Mouse (Mus musculus): Measurements from ENCODE around the gene H2-Ob. TPM values are rescaled to one million over a fixed set of nuclear protein-coding genes. Genes with fewer than 3 reads are reported as not detected.
"Not testable (repeated sequence)": the region's sequence is repeated elsewhere in the genome, so short reads cannot be mapped to it uniquely, and the experiment has no call there.

The H2-Ob gene
- polyA plus RNA-seq, 1 experiment: 13.7 TPM

- TF ChIP-seq CTCF (IDR thresholded peaks at IDR 0.05; ENCODE audit: extremely low read depth, insufficient read length, insufficient replicate concordance, low read depth, low read length): no peak
- TF ChIP-seq POLR2A (IDR thresholded peaks at IDR 0.05; ENCODE audit: low read depth, low read length): no peak
Measured at GRCm38 (mm10) chr17:34225426-34225825, 13.3 kb upstream of the H2-Ob start.

GRCm38 (mm10) chr17:34225911-34226310 is 12.8 kb upstream of the H2-Ob start:
- not testable (repeated sequence) for H3K36me3 ChIP-seq (ENCODE audit: control insufficient read depth, insufficient read depth, low read length); H3K27ac ChIP-seq (ENCODE audit: insufficient read depth, low read depth, low read length); H3K4me1 ChIP-seq (ENCODE audit: control insufficient read depth, insufficient read depth, insufficient read length, low read length); H3K4me3 ChIP-seq (ENCODE audit: low read depth, low read length); H3K27me3 ChIP-seq (ENCODE audit: control insufficient read depth, insufficient read depth, low read length)
- 97% methylated on average over 17 of the region's 23 CpGs for WGBS

More at GRCm38 (mm10) chr17:34225426-34225825, 13.3 kb upstream of the H2-Ob start:
- no peak overlapping the region for H3K27ac ChIP-seq (ENCODE audit: insufficient read depth, low read depth, low read length)
- no peaks in the 10 kb centered on the region for H3K27me3 ChIP-seq (ENCODE audit: control insufficient read depth, insufficient read depth, low read length)
- H3K4me3 ChIP-seq (ENCODE audit: low read depth, low read length): no peak overlapping the region
- no peaks in the 10 kb centered on the region for H3K4me1 ChIP-seq (ENCODE audit: control insufficient read depth, insufficient read depth, insufficient read length, low read length)
- WGBS: 96% methylated on average over 8 of the region's 8 CpGs
- H3K36me3 ChIP-seq (ENCODE audit: control insufficient read depth, insufficient read depth, low read length): no peaks in the 10 kb centered on the region

GRCm38 (mm10) chr17:34230971-34231370 is 7.7 kb upstream of the H2-Ob start:
- WGBS: 93% methylated on average over 9 of the region's 9 CpGs
- not testable (repeated sequence) for H3K4me3 ChIP-seq (ENCODE audit: low read depth, low read length); H3K27me3 ChIP-seq (ENCODE audit: control insufficient read depth, insufficient read depth, low read length)

GRCm38 (mm10) chr17:34232021-34232420 is 6.7 kb upstream of the H2-Ob start:
- not testable (repeated sequence) for H3K27me3 ChIP-seq (ENCODE audit: control insufficient read depth, insufficient read depth, low read length); H3K4me1 ChIP-seq (ENCODE audit: control insufficient read depth, insufficient read depth, insufficient read length, low read length)
- WGBS: 95% methylated on average over 7 of the region's 7 CpGs

More at GRCm38 (mm10) chr17:34230971-34231370, 7.7 kb upstream of the H2-Ob start:
- not testable (repeated sequence) for H3K27ac ChIP-seq (ENCODE audit: insufficient read depth, low read depth, low read length); H3K36me3 ChIP-seq (ENCODE audit: control insufficient read depth, insufficient read depth, low read length); H3K4me1 ChIP-seq (ENCODE audit: control insufficient read depth, insufficient read depth, insufficient read length, low read length)

GRCm38 (mm10) chr17:34234926-34235325 is 3.8 kb upstream of the H2-Ob start:
- Histone ChIP-seq H3K4me1 (ENCODE audit: control insufficient read depth, insufficient read depth, insufficient read length, low read length) (no peaks in the 10 kb centered on the region), H3K27me3 (ENCODE audit: control insufficient read depth, insufficient read depth, low read length) (no peaks in the 10 kb centered on the region), H3K4me3 (ENCODE audit: low read depth, low read length) (no peak overlapping the region), H3K36me3 (ENCODE audit: control insufficient read depth, insufficient read depth, low read length) (no peaks in the 10 kb centered on the region), H3K27ac (ENCODE audit: insufficient read depth, low read depth, low read length) (no peak overlapping the region)
- WGBS: 19% methylated on average over 9 of the region's 9 CpGs
- peak; percentile 92; the same call in 1 of the 2 replicates for TF ChIP-seq CTCF (IDR thresholded peaks at IDR 0.05; ENCODE audit: extremely low read depth, insufficient read length, insufficient replicate concordance, low read depth, low read length)
- TF ChIP-seq POLR2A (IDR thresholded peaks at IDR 0.05; ENCODE audit: low read depth, low read length): no peak

More at GRCm38 (mm10) chr17:34232021-34232420, 6.7 kb upstream of the H2-Ob start:
- not testable (repeated sequence) for H3K36me3 ChIP-seq (ENCODE audit: control insufficient read depth, insufficient read depth, low read length); H3K27ac ChIP-seq (ENCODE audit: insufficient read depth, low read depth, low read length); H3K4me3 ChIP-seq (ENCODE audit: low read depth, low read length)

GRCm38 (mm10) chr17:34236691-34237090 is 2.0 kb upstream of the H2-Ob start:
- H3K27ac ChIP-seq (ENCODE audit: insufficient read depth, low read depth, low read length): no peak overlapping the region
- H3K4me1 ChIP-seq (ENCODE audit: control insufficient read depth, insufficient read depth, insufficient read length, low read length): no peaks in the 10 kb centered on the region
- H3K4me3 ChIP-seq (ENCODE audit: low read depth, low read length): no peak overlapping the region
- 69% methylated on average over 5 of the region's 5 CpGs for WGBS
- no peaks in the 10 kb centered on the region for H3K27me3 ChIP-seq (ENCODE audit: control insufficient read depth, insufficient read depth, low read length)
- TF ChIP-seq CTCF (IDR thresholded peaks at IDR 0.05; ENCODE audit: extremely low read depth, insufficient read length, insufficient replicate concordance, low read depth, low read length) (no peak), POLR2A (IDR thresholded peaks at IDR 0.05; ENCODE audit: low read depth, low read length) (no peak)
- H3K36me3 ChIP-seq (ENCODE audit: control insufficient read depth, insufficient read depth, low read length): no peaks in the 10 kb centered on the region

- 76% methylated on average over 3 of the region's 3 CpGs for WGBS
- H3K27ac ChIP-seq (ENCODE audit: insufficient read depth, low read depth, low read length): no peak overlapping the region
- no peaks in the 10 kb centered on the region for H3K36me3 ChIP-seq (ENCODE audit: control insufficient read depth, insufficient read depth, low read length)
- H3K27me3 ChIP-seq (ENCODE audit: control insufficient read depth, insufficient read depth, low read length): no peaks in the 10 kb centered on the region
- H3K4me1 ChIP-seq (ENCODE audit: control insufficient read depth, insufficient read depth, insufficient read length, low read length): no peaks in the 10 kb centered on the region
- no peak for TF ChIP-seq POLR2A (IDR thresholded peaks at IDR 0.05; ENCODE audit: low read depth, low read length)
- no peak for TF ChIP-seq CTCF (IDR thresholded peaks at IDR 0.05; ENCODE audit: extremely low read depth, insufficient read length, insufficient replicate concordance, low read depth, low read length)
- H3K4me3 ChIP-seq (ENCODE audit: low read depth, low read length): no peak overlapping the region
Measured at GRCm38 (mm10) chr17:34237741-34238140, 962 bp upstream of the H2-Ob start.

- Histone ChIP-seq H3K36me3 (ENCODE audit: control insufficient read depth, insufficient read depth, low read length) (no peaks in the 10 kb centered on the region), H3K27ac (ENCODE audit: insufficient read depth, low read depth, low read length) (peak overlapping the region; percentile 79), H3K4me3 (ENCODE audit: low read depth, low read length) (peak overlapping the region; percentile 4; the same call in 1 of the 2 replicates), H3K27me3 (ENCODE audit: control insufficient read depth, insufficient read depth, low read length) (no peaks in the 10 kb centered on the region), H3K4me1 (ENCODE audit: control insufficient read depth, insufficient read depth, insufficient read length, low read length) (no peaks in the 10 kb centered on the region)
- WGBS: 45% methylated on average over 10 of the region's 10 CpGs
- TF ChIP-seq POLR2A (IDR thresholded peaks at IDR 0.05; ENCODE audit: low read depth, low read length) (no peak), CTCF (IDR thresholded peaks at IDR 0.05; ENCODE audit: extremely low read depth, insufficient read length, insufficient replicate concordance, low read depth, low read length) (no peak)
Measured at GRCm38 (mm10) chr17:34239601-34240041, 918 bp downstream of the H2-Ob start.
